Mouse (Mus musculus): ENCODE measurements around the gene Edaradd. TPM values are rescaled to one million over a fixed set of nuclear protein-coding genes. Genes with fewer than 3 reads are reported as not detected.

The Edaradd gene
- polyA plus RNA-seq, 1 experiment: 1.5 TPM

GRCm38 (mm10) chr13:12460881-12461729, 59.1 kb downstream of the Edaradd start:
- no peak for DNase-seq (ENCODE audit: low read depth)

GRCm38 (mm10) chr13:12460443-12460842, 59.8 kb downstream of the Edaradd start:
- no peak for DNase-seq (ENCODE audit: low read depth)

DNA sequence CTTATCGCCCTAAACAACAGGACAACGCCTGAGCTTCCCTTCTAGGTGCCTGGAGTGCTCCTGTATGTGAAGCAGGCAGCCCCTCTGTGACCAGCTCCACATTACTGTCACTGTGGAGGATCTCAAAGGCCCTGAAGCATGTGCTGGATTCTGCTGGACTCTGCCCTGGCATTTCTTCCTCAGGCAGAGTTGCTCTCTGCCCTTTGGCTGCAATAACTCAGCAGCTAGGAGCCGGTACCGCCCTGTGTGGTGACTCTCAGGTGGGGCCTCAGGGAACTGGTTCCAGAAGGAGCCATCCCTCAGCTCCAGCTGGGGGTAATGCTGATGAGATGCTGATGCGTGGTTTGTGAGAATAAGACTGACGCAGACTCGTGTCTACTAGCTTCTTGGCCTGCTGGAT, 63.5 kb downstream of the Edaradd start:
- no peak for DNase-seq (ENCODE audit: low read depth)

DNA sequence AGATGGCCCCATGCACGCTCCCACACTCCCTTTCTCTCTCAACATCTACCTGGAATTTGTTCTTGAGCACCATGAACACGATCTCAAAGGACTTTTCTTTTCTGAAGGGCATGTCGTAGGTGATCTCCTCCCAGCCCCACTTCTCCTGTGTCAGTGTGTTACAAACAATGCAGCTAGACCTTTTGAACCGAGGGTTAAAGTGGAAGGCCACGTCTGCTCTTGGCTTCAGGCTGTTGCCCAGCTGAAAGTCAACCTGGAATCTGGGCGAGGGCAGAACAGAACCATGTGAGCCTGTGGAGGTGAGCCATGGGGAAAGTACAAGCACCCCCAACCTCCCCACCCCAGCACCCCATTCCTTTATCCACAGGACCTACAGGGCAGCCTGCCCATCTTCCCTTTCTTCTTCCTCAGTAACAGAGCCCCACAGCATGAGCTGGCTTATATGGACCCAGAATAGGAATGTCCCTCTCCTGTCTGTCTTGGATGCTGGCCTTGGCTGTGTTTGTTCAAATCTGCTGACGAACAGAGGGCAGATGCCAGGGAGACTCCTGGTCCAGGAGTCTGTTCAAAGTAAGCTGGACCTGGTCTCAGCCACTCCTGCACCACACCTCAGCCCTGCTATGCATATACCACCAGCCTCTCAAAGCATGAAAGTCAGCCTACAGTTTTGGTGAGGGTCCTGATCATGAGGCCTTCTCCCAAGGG, 65.4 kb downstream of the Edaradd start:
- DNase-seq (ENCODE audit: low read depth): no peak

GRCm38 (mm10) chr13:12453150-12453549, 67.1 kb downstream of the Edaradd start:
- DNase-seq (ENCODE audit: low read depth): no peak

- DNase-seq (ENCODE audit: low read depth): no peak
Measured at GRCm38 (mm10) chr13:12442008-12442587, 78.1 kb downstream of the Edaradd start.

DNA sequence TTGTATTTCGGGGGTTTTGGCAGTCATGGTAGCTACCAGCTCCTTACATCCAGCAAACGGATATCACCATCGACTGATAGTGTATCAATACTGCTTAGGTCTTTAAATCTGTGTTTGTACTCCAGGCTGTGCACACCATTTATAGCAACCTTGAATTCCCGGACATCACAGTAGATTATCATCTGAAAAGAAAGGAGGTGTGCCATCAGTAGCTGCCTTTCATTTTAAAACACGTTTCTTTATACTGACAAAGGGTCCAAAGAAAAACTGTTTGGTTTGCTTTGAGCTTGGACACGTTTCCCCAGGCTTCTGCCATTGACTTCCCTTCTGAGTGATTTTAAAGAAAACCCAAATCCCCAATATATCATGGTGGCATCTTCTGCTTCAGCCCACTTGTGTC, 79.4 kb downstream of the Edaradd start:
- DNase-seq (ENCODE audit: low read depth): no peak

GRCm38 (mm10) chr13:12439586-12439985, 80.7 kb downstream of the Edaradd start:
- DNase-seq (ENCODE audit: low read depth): no peak

- DNase-seq (ENCODE audit: low read depth): no peak
Measured at GRCm38 (mm10) chr13:12433843-12434242, 86.4 kb downstream of the Edaradd start.

GRCm38 (mm10) chr13:12428556-12428955, 91.7 kb downstream of the Edaradd start:
- DNase-seq (ENCODE audit: low read depth): no peak

Other genes starting within 250 kb of the Edaradd start
- 0.62 and 1.5 TPM in 2 replicates for gene Actn2, start 179.7 kb downstream of the Edaradd start, polyA plus RNA-seq (2012; rRNA removed)
- 20.9 and 22.6 TPM in 2 replicates for gene Heatr1, start 125.4 kb downstream of the Edaradd start, polyA plus RNA-seq (2012; rRNA removed)
- 34.0 and 40.1 TPM in 2 replicates for gene Lgals8, start 55.5 kb downstream of the Edaradd start, polyA plus RNA-seq (2012; rRNA removed)
- 5.5 and 10.5 TPM in 2 replicates for gene Ero1lb, start 45.4 kb upstream of the Edaradd start, polyA plus RNA-seq (2012; rRNA removed)